Comparison of ENCODE assay signal across 17 mouse cellular contexts in genomic region chr5:146750958-146751357, GRCm38 (mm10).
"Had no signal": no experiment of that assay in that cellular context is flagged by ENCODE, and none has a peak within 500 bp of the region (broad histone marks: within the 10 kb centered on the region; RNA-seq: fewer than 3 reads in every experiment).

No protein-coding gene starts in this region.

- H3K9me3 ChIP-seq: kidney, embryonic 15.5 days; limb, embryonic 12.5 days; limb, embryonic 15.5 days; midbrain, embryonic 12.5 days; midbrain, embryonic 15.5 days; neural tube, embryonic 13.5 days had no signal

- ATAC-seq: intestine, postnatal 0 days; midbrain, embryonic 15.5 days had no signal

- H3K4me2 ChIP-seq: kidney, embryonic 15.5 days; limb, embryonic 12.5 days; limb, embryonic 15.5 days; midbrain, embryonic 12.5 days; midbrain, embryonic 15.5 days; neural tube, embryonic 13.5 days had no signal

- DNase-seq: kidney, postnatal 10 days; layer of hippocampus, postnatal 36 days; lung, adult 2 months; lung, postnatal 14 days; lung, postnatal 4 days; retina, postnatal 1 day; right cerebral cortex, postnatal 25 days; thymus, postnatal 25 days had no signal

- H3K4me3 ChIP-seq: kidney, embryonic 15.5 days; left cerebral cortex, adult 2 months; limb, embryonic 12.5 days; limb, embryonic 15.5 days; midbrain, embryonic 12.5 days; midbrain, embryonic 15.5 days; myocyte; neural tube, embryonic 13.5 days had no signal

- H3K4me1 ChIP-seq: kidney, embryonic 15.5 days; limb, embryonic 12.5 days; limb, embryonic 15.5 days; midbrain, embryonic 12.5 days; midbrain, embryonic 15.5 days; neural tube, embryonic 13.5 days had no signal

- H3K27me3 ChIP-seq: kidney, embryonic 15.5 days; limb, embryonic 12.5 days; limb, embryonic 15.5 days; midbrain, embryonic 12.5 days; midbrain, embryonic 15.5 days; neural tube, embryonic 13.5 days had no signal

- H3K9ac ChIP-seq: kidney, embryonic 15.5 days; limb, embryonic 12.5 days; limb, embryonic 15.5 days; midbrain, embryonic 12.5 days; midbrain, embryonic 15.5 days; neural tube, embryonic 13.5 days had no signal

- H3K27ac ChIP-seq: kidney, embryonic 15.5 days; left cerebral cortex, adult 2 months; limb, embryonic 12.5 days; limb, embryonic 15.5 days; midbrain, embryonic 12.5 days; midbrain, embryonic 15.5 days; neural tube, embryonic 13.5 days had no signal
